Mouse (Mus musculus) kidney, embryonic 14.5 days (tissue): ENCODE measurements around the gene Casc3. TPM values are rescaled to one million over a fixed set of nuclear protein-coding genes. Genes with fewer than 3 reads are reported as not detected.

Source experiments
- ATAC-seq: fragments of 200-750 bp; cut with Nextera tagmentation; 2 replicates; pipeline ENCODE4 v1.8.0; 2017; ENCODE audit warnings: moderate number of reproducible peaks, mild to moderate bottlenecking, moderate TSS enrichment, moderate library complexity; ENCODE audit not compliant: low FRiP score, low TSS enrichment
- H3K27ac ChIP-seq: fragments of 300-500 bp; sonication (generic); 2 replicates; pipeline ENCODE4 v1.5.1; 2014; ENCODE audit warnings: low read depth, mild to moderate bottlenecking, low read length, moderate library complexity, mixed read lengths
- H3K27me3 ChIP-seq: fragments of 300-500 bp; sonication (generic); 2 replicates; pipeline ENCODE4 v1.6.1; 2014; ENCODE audit warnings: mild to moderate bottlenecking, low read length; ENCODE audit not compliant: control insufficient read depth, insufficient read depth
- H3K36me3 ChIP-seq: fragments of 300-500 bp; sonication (generic); 2 replicates; pipeline ENCODE4 v1.6.1; 2014; ENCODE audit warnings: low read length, mixed read lengths; ENCODE audit not compliant: control insufficient read depth, insufficient read depth
- H3K4me1 ChIP-seq: fragments of 300-500 bp; sonication (generic); 2 replicates; pipeline ENCODE4 v1.6.1; 2014; ENCODE audit warnings: low read length, mixed read lengths; ENCODE audit not compliant: control insufficient read depth, insufficient read depth
- H3K4me2 ChIP-seq: fragments of 300-500 bp; sonication (generic); replicated peaks from 2 replicates; pipeline ENCODE4 v1.6.1; 2014; ENCODE audit warnings: low read depth, mild to moderate bottlenecking, low read length
- H3K4me3 ChIP-seq: fragments of 300-500 bp; sonication (generic); 2 replicates; pipeline ENCODE4 v1.5.1; 2014; ENCODE audit warnings: mild to moderate bottlenecking, low read length
- H3K9ac ChIP-seq: fragments of 300-500 bp; sonication (generic); 2 replicates; pipeline ENCODE4 v1.6.1; 2014; ENCODE audit warnings: low read depth, mild to moderate bottlenecking, low read length, moderate library complexity
- H3K9me3 ChIP-seq: fragments of 300-500 bp; sonication (generic); 2 replicates; pipeline ENCODE4 v1.6.1; 2016; ENCODE audit warnings: low read length; ENCODE audit not compliant: control insufficient read depth
- WGBS: fragments of 180-500 bp; shearing (Covaris S2); extraction: QIAGEN DNeasy Blood & Tissue Kit; methylation state at CpG from one replicate; pipeline ENCODE4 v1.1.7; 2014; 5-methylcytosine and 5-hydroxymethylcytosine counted together
- polyA plus RNA-seq: library from polyadenylated mRNA; unstranded; fragments of >200 nt; fragmentation: Nextera tagmentation; extraction: Ambion mirVana; gene quantifications from 2 replicates; pipeline ENCODE4 v1.2.1, GENCODE M21; 2014

The Casc3 gene
- polyA plus RNA-seq, 1 experiment from 2014 or later: 43.1 TPM

DNA sequence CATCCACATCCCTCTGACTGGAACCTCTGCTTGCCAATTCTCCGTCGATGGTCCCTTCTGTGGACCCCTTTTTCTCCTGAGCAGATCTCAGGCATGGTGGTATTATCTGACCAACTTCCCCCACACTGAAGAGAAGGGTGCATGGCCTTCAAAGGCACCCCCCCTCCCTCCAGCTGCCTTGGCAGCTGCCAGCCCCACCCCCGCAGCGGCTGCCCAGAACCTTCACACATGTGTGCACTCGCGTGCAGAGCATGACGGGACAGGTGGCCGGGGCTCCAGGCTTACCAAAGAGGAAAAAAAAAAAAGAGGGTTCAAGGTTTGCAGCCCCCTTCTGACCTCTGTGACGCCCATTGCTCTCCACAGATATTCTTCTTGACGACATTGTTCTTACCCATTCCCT, 35.2 kb downstream of the Casc3 start:
- H3K9ac ChIP-seq: no peak overlapping the region
- WGBS: 41% methylated on average over 10 of the region's 10 CpGs
- no peaks in the 10 kb centered on the region for H3K27me3 ChIP-seq
- no peaks in the 10 kb centered on the region for H3K9me3 ChIP-seq
- no peak overlapping the region for H3K4me2 ChIP-seq
- no peaks in the 10 kb centered on the region; the same call in 1 of the 2 replicates for H3K36me3 ChIP-seq
- H3K27ac ChIP-seq: no peak overlapping the region
- peaks cover 20% of the 10 kb centered on the region for H3K4me1 ChIP-seq
- H3K4me3 ChIP-seq: no peak overlapping the region
- no peak for ATAC-seq

DNA sequence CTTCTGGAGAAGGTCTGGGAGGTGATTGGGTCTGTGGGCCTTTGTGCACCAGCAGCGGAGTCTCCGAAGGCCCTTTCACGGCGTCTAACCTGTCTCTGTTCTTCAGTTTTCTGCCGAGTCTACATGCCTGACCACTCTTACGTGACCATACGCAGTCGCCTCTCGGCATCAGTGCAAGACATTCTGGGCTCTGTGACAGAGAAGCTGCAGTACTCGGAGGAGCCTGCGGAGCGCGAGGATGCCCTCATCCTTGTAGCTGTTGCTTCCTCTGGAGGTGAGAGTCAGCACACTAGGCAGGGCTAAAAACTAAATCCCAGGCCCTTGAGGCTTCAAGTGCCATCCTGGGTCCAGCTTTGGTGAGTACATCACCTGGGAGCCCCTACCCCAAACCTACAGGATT, 41.3 kb downstream of the Casc3 start:
- Histone ChIP-seq H3K27me3 (no peaks in the 10 kb centered on the region), H3K9me3 (no peaks in the 10 kb centered on the region), H3K4me3 (no peak overlapping the region), H3K27ac (no peak overlapping the region), H3K4me2 (no peak overlapping the region), H3K4me1 (peaks cover 5% of the 10 kb centered on the region; the same call in 1 of the 2 replicates), H3K36me3 (no peaks in the 10 kb centered on the region), H3K9ac (no peak overlapping the region)
- 43% methylated on average over 13 of the region's 13 CpGs for WGBS
- ATAC-seq: no peak

DNA sequence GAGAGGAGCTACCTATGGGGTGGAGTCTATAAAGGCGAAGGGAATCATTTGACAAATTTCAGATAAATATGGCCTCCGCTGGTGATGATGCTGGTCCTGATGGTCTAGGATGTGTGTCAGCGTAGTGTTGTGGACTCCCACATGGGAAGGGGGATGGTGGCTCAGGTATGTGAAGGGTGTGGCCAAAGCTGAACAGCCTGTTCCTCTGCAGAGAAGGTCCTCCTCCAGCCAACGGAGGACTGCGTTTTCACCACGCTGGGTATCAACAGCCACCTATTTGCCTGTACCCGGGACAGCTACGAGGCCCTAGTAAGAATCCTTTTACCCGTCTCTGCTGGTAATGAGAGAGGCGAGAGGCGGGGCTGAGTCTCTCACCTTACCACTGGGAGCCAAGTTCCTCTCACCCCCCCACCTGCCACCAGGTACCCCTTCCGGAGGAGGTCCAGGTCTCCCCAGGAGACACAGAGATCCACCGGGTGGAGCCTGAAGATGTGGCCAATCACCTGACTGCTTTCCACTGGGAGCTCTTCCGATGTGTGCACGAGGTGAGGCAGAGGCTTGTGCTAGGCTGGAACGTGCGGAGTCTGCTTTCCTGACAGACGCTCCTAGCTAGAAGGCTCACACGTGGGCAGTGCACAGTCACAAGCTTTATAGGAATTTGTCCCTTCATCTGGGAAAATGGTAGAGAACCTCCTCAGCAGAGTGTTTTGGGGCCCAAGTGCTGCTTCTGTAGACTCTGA, 42.3 kb downstream of the Casc3 start:
- no peak for ATAC-seq
- no peaks in the 10 kb centered on the region for H3K9me3 ChIP-seq
- H3K4me3 ChIP-seq: no peak overlapping the region
- H3K4me2 ChIP-seq: no peak overlapping the region
- H3K27ac ChIP-seq: no peak overlapping the region
- peaks cover 5% of the 10 kb centered on the region; the same call in 1 of the 2 replicates for H3K4me1 ChIP-seq
- no peaks in the 10 kb centered on the region for H3K27me3 ChIP-seq
- WGBS: 65% methylated on average over 19 of the region's 19 CpGs
- no peaks in the 10 kb centered on the region for H3K36me3 ChIP-seq
- H3K9ac ChIP-seq: no peak overlapping the region

DNA sequence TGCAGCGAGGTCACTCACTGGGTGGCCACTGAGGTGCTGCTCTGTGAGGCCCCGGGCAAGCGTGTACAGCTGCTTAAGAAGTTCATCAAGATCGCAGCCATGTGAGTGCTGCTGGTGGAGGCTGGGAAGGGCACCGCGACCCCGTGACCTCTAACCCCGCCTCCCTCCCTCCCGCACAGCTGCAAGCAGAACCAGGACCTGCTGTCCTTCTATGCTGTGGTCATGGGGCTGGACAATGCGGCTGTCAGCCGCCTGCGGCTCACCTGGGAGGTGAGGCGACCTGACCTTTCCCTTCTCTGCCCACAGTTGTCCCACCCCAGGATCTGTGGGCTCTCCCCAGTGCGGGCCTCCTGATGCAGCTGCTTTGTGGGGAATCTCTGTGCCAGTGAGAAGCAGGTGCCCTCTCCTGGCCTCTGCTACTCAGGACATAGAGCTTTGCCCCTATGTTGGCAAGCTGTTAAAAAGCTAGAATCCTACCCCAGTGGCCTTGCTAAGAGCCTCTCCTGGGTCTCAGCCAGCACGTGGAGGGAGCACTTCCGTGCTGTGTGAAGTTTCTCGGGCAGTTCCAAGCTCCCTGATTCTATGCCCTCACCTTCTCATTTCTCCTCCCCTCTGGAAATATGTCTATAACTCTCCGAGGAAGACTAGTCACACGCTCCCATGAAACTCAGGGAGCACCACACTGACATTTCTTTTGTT, 44.6 kb downstream of the Casc3 start:
- Histone ChIP-seq H3K9me3 (no peaks in the 10 kb centered on the region), H3K4me3 (no peak overlapping the region), H3K4me2 (no peak overlapping the region), H3K9ac (no peak overlapping the region), H3K4me1 (peaks cover 5% of the 10 kb centered on the region; the same call in 1 of the 2 replicates), H3K27ac (no peak overlapping the region), H3K27me3 (no peaks in the 10 kb centered on the region), H3K36me3 (no peaks in the 10 kb centered on the region)
- 11% methylated on average over 19 of the region's 19 CpGs for WGBS
- no peak for ATAC-seq

DNA sequence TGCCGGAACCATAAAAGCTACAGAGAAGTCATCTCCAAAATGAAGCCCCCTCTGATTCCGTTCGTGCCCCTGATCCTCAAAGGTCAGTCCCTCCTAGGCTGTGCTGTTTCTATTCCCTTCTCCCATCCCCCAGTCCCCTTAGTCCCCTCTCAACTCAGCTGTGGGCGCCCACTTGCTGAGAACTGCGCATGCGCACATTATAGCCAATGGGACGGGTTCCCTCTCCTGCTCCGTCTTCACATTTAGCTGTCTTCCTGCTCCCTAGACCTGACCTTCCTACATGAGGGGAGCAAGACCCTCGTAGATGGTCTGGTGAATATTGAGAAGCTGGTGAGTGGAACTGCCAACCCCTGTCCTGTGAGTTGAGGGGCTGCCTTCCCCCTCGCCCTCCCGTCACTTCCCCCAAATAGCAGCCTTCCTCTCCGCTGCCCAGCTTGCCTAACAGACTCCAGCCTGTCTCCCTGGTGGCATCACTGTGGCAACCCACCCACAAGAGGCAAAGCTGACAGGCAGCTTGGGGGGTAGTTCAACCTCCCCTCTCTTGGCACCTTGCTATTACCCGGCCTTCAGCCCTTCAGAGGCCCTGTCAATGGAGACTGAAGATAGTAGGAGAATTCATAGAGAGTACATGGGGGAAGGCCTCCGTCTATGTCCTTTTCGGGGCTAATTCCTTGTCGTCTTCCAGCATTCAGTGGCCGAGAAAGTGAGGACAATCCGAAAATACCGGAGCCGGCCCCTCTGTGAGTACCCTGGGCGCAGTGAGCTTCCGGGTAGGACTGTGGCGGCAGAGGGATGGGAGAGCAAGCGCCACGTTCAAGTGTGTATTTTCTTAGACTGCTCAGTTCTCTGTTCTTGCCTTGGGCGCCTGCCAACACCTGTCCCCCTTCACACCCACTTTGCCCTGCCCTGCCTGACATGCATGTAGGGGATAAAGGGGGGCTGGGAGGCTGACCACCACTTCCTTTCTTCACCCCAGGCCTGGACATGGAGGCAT, 45.7 kb downstream of the Casc3 start:
- WGBS: 68% methylated on average over 26 of the region's 26 CpGs
- Histone ChIP-seq H3K9ac (no peak overlapping the region), H3K27me3 (no peaks in the 10 kb centered on the region), H3K4me2 (no peak overlapping the region), H3K9me3 (no peaks in the 10 kb centered on the region), H3K4me3 (no peak overlapping the region), H3K36me3 (no peaks in the 10 kb centered on the region), H3K27ac (no peak overlapping the region), H3K4me1 (peaks cover 5% of the 10 kb centered on the region; the same call in 1 of the 2 replicates)
- no peak for ATAC-seq

DNA sequence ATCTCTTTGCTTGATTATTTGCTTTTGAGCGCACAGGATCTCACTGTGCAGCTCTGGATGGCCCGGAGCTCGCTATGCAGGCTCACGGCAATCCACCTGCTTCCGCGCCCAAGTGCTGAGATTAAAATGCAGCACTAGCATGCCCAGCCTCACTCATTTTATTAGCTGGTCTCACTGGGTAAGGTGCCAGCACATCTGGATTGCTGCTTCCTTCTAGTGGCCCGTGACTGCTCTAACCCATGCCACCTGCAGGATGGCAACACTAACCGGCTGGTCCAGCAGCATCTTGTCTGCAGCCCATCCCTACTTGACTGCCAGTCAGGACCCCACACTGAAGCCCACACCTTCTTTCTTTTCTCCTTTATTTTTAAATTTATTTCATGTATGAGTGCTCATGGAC, 49.4 kb downstream of the Casc3 start:
- Histone ChIP-seq H3K9me3 (no peaks in the 10 kb centered on the region), H3K4me1 (peaks cover 3% of the 10 kb centered on the region; the same call in 1 of the 2 replicates), H3K27me3 (no peaks in the 10 kb centered on the region), H3K27ac (no peak overlapping the region), H3K4me3 (no peak overlapping the region), H3K36me3 (no peaks in the 10 kb centered on the region), H3K9ac (no peak overlapping the region), H3K4me2 (no peak overlapping the region)
- no peak for ATAC-seq
- WGBS: 95% methylated on average over 8 of the region's 8 CpGs

DNA sequence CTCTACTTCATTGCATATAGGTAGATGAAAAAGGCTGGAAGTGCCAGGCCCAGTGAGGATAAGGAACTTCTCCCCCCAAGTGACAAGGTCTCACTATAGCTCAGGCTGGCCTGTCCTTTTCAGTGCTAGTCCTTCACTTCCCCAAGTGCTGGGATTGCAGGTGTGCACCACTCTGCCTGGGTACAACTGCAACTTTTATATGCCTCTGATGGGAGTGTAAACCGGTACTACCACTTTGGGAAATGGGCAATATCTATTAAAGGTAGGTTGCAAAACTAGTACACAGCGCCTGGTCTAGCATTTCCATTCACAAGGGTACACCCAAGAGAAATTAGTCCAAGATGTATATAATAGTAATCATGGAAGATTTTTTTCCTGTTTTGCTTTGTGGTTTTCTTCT, 50.0 kb downstream of the Casc3 start:
- Histone ChIP-seq H3K27ac (no peak overlapping the region), H3K36me3 (no peaks in the 10 kb centered on the region), H3K9ac (no peak overlapping the region), H3K4me3 (no peak overlapping the region), H3K9me3 (no peaks in the 10 kb centered on the region), H3K4me2 (no peak overlapping the region), H3K4me1 (no peaks in the 10 kb centered on the region; the same call in 1 of the 2 replicates), H3K27me3 (no peaks in the 10 kb centered on the region)
- WGBS: 87% methylated on average over 2 of the region's 2 CpGs
- no peak for ATAC-seq

DNA sequence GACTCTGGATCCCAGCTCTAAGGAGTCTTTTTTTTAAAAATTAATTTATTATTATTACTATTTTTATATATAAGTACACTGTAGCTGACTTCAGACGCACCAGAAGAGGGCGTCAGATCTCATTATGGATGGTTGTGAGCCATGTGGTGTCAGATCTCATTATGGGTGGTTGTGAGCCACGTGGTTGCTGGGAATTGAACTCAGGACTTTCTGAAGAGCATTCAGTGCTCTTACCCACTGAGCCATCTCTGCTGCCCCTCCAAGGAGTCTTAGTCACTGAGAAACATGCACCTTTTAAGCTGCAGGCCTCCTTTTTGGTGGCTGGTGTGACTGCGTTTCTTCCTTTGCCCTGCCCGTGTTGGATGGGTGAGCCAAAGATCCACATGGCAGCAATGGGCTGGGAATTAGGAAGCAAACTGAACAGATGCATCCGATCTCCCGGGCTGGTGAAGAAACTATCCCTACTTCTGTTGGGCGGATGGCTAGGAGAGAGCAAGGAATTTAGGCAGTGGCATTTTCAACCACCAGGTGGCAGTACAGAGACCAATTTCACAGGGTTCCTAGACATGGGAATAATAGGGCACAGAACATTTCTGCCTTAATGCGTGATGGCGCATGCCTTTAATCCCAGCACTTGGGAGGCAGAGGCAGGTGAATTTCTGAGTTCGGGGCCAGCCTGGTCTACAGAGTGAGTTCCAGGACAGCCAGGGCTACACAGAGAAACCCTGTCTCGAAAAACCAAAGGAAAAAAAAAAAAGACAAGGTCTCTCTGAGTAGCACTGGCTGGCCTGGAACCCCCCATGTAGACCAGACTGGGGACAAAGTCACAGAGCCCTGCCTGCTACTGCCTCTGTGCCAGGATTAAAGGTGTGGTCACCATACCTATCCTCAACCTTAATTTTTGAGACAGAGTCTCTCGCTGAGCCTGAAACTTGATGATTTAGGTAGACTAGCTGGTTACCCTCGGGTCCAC, 54.3 kb downstream of the Casc3 start:
- Histone ChIP-seq H3K9me3 (no peaks in the 10 kb centered on the region), H3K4me2 (no peak overlapping the region), H3K4me3 (no peak overlapping the region), H3K36me3 (no peaks in the 10 kb centered on the region), H3K27me3 (no peaks in the 10 kb centered on the region), H3K27ac (no peak overlapping the region), H3K9ac (no peak overlapping the region), H3K4me1 (0 out of 2 replicates have a peak, but pooled peaks cover 3% of the 10 kb centered on the region)
- WGBS: 36% methylated on average over 14 of the region's 14 CpGs
- ATAC-seq: 0 out of 2 replicates have a peak, but pooled peaks have one; percentile 29
